Mouse (Mus musculus) right cerebral cortex, adult 2 months (tissue): Measurements from ENCODE around the gene Rilpl1.
A peak's percentile ranks its signal among the peaks of the same experiment; 100 is the strongest.

Source experiments
- DNase-seq, 2 experiments: peaks; one replicate each; pipeline ENCODE4 v3.0.0; 2021 to 2022; ENCODE audit warnings: low spot score in 2 of 2

Gene Rilpl1

DNA sequence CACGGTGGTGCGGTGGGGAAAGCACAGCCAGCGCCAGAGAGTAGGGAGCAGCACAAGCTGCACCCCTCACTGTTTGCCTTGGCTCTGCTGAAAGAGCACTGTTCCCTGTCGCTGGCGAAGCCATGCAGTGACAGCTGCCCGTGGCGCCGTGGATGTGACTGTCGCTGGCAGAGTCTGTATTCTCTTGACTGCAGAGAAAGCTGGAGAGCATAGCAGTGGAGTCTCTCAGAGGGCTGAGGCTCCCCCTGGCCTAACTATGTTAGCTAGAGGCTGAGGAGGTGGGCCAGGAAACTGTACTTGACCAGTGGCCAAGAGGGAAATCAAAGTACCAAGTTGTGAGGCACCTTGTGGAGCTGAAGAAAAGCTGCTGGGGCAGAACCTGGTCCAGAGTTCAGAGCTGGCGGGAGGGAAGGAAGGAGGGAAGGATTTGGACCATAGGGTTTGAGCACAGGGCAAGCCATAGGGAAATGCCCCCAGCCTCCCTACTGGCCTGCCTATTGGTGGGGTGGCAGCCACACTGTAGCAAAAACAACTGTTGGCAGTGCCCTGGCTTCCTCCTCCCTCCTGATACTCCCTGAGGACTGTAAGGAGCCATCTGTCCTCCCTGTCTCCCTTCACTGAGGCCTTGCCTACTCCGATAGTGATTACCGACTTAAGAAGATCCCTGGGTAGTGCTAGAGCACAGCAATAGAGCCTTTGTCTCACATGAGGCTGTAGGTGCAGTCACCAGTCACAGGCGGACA is 77.7 kb downstream of the Rilpl1 start:
- peak; percentile 51 to 65 for DNase-seq

DNA sequence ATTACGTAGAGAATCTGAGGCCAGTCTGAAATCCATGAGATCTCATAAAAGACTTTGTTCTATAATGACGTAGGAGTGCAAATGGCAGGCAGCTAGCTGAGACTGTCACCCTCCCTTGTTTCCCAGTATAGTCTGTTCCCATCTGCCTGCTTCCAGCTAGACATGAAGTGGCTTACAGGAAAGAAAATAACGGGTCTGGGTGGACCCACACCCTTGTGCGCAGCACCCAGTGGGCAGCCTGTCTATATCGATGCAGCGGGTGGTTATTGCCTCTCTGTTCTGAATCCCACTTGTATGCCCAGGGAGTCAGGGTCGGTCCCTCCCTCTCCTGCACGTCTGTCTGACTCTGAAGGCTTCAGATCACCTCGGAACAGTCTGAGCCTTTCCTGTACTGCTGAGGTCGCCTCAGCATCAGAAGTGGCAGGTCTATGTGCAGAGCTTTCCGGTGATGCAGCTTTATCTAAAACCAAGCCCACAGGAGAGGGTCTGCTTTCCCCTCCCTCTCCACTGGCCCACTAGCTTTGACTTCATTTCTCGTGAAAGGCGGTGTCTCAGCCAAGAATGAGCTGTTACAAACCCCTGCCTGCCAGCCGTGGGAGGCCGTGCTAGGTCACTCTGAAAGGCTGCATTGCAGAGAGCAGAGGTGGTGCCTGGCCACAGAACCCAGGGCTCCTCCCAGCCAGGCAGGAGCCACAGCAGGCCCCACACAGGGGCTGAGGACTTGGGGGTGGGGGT is 78.5 kb downstream of the Rilpl1 start:
- DNase-seq, result peak; percentile 54 to 68

DNA sequence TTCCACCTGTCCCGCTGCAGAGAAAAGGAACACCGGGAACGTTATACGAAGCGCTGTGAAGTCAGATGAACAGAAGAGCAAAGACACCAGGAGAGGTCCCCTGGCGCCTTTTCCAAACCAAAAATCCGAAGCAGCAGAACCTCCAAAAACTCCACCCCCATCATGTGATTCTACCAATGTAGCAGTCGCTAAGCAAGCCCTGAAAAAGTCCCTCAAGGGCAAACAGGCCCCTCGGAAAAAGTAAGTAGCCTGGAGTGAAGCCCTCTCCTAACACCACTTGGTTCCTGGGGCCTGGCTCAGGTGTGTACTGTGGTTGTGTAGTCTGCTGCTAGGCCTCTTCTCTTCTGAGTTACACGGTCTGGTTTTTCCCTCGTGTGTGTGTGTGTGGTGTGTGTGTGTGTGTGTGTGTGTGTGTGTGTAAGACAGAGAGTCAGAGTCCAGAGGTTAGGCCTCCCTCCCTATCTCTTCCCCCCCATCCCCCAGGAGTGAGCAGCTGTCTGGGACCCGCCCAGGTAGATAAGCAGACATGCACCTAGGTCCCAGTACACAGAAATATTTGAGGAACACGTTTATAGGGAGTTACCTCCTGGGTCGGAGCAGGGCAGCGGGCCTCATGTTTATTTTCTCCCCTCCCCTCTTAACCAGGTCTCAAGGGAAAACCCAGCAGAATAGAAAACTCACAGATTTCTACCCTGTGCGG is 80.4 kb downstream of the Rilpl1 start:
- DNase-seq, result no peak

DNA sequence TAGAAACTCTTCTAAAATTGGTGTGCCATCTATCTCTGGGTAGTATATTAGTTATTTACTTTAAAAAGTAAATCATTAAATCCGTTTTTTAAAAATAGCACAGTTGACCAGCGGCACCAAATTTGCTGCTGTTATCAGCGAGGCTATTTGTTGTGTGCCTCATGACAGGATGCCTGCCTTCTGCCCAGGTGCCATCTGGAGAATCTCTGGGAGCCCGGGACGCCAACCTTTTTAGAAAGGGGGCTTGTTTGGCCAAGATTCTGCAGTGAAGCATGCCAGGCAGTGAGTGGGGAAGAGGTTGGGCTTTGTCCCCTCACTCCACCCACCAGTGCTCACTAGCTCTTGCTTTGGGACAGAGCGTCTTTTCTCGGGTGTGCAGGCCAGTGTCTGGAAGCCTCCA is 81.1 kb downstream of the Rilpl1 start:
- DNase-seq, result no peak

DNA sequence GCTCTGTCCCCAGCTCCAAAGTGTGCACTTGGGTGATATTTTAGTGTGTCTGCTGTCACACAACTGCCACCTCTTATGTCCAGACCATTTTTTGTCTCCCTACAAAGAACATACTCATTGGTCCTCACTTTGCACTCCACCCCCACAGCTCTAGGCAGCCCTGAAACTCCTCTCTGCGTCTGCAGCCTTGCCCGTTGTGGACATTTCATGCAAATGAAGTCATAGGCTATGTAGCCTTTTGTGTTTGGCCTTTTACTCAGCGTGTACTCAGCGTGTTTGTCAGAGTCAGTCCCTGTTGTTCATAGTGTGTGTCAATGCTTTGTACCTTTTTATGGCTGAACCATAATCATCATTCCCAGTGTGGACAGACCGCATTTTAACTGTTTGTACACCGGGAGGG is 81.7 kb downstream of the Rilpl1 start:
- peak in 1 of 2 experiments; percentile 45 for DNase-seq

DNA sequence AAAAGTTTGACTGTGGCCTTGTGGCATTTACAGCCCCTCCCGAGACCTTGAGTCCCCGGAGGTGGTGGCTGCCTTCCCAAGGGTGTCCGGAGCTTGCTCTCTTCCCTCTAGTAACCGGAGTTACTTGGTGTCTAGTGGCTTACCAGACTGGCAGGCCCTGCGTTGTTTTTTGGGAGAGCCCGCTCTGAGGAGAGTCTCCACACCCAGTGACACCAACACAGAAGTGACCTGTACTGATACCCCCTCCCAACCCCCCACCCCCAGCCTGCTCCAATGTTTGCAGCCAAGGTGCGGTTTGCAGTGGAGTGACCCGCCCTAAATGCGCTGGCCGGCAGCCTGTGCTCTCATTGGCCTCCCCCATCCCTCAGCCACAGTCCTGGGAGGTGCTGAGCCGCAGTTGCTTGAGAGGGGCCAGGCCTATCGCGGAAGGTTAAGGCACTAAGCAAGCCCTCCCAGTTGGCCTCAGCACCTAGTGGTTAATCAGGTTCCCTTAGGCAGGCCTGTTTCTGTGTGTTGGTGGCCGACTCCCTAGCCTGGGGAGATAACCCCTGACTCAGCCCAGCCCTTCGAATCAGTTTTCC is 84.8 kb downstream of the Rilpl1 start:
- DNase-seq, result no peak

DNA sequence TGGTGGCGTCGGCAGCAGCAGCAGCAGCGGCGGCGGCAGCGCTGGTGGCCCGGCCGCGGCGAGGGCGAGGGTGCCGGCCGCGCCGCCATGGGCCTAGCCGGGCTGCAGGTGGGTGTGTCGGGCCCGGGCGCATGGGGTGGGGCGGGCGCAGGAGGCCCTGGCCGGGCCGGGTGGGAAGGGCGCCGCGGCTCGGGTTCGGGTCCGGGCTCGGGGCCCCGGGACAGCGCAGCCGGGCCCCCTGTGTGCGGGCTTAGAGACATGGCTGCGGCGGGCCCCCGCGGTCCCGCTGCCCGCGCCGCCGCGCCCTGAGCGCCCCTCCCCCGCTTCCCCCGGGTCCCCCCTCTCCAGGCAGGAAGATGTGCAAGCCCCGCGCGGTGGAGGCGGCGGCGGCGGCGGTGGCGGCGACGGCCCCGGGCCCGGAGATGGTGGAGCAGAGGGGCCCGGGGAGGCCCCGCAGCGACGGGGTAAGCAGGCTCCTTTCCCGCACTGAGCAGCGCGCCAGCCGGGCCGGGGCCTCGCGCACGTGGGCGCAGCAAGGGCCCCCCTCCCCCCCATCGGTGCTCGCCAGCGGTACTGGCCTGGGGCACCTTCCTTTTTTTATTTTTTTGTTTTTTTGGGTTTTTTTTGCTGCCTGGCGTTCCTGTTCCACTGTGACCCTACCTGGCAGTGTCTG is 85.4 kb downstream of the Rilpl1 start:
- no peak for DNase-seq

DNA sequence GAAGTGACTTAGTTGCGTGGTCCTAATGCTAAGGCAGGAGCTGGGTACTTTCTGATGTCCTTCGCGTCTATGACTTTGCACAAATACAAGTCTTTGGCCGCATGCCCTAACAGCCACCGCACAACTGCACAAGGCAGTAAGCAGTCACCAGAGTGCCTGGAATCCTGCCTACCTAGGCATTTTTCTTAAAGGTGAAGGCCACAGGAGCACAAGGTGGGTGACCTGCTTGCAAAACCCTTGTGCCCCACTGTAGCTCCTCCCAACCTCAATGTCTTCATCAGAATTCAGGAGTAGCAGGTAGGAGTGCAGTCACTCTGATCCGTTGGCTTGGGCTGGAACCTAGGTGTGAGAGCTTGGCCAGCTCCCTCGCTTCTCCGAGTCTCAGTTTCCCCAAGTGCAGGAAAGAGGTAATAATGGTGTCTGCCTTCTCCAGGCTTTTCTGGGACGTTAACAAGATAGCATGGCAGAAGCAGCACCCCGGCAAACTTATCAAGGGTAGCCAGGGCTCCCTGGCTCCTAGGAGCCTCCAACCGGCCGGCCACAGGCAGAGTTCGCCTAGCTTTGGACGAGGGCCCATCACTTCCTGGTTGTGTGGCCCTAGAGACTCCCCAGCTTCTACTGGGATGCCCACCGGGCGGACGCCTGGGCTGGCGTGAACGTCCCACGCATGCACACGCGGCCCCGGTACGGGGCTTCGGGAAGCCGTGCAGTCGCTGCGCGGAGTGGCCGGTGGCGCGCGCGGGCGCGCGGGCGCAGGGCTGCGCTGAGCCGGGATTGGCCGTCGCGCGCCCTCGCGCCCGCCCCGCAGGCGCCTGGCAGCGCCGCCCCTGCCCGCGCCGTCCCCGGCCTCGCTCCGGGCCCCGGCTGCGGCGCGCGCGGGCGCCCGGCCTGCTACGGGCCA is 86.3 kb downstream of the Rilpl1 start:
- DNase-seq, result peak; percentile 70 to 74

DNA sequence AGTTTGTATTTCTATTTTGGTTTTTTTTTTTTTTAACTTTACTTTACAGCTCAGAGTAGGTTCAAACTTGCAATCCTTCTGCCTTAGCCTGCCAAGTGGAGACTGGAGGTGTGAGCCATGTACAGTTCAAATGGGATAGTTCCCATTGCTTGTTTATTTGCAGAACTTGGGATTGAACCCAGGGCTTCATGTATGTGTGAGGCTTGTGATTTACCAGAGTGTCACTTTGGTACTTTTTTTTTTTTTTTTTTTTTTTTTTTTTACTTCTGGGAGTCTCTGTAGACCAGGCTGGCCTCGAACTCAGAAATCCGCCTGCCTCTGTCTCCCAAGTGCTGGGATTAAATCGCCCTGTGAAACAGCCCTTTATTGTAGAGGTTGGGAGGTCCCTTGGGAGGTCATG is 87.0 kb downstream of the Rilpl1 start:
- DNase-seq, result no peak
